Mouse (Mus musculus) liver, adult 2 months (tissue): Measurements from ENCODE around the gene Ppm1h. TPM values are rescaled to one million over a fixed set of nuclear protein-coding genes. Genes with fewer than 3 reads are reported as not detected.
A peak's percentile ranks its signal among the peaks of the same experiment; 100 is the strongest.

Experiments
- DNase-seq: peaks from one replicate; pipeline ENCODE4 v3.0.0-alpha.2; 2011; ENCODE audit warnings: low read depth, low spot score; ENCODE audit errors: extremely low read depth
- H3K27ac ChIP-seq: fragments of 200-500 bp; replicated peaks from 2 replicates; pipeline ENCODE4 v1.5.1; 2012; ENCODE audit warnings: low read depth, mild to moderate bottlenecking, control low read depth, inconsistent platforms, low read length; ENCODE audit not compliant: insufficient read depth
- H3K27me3 ChIP-seq: fragments of 200-500 bp; 2 replicates; pipeline ENCODE4 v1.6.1; 2012; ENCODE audit warnings: mild to moderate bottlenecking, moderate library complexity, low read length, inconsistent platforms; ENCODE audit not compliant: control insufficient read depth, insufficient read depth
- H3K36me3 ChIP-seq: fragments of 200-500 bp; 2 replicates; pipeline ENCODE4 v1.6.1; 2012; ENCODE audit warnings: low read length, inconsistent platforms; ENCODE audit not compliant: control insufficient read depth, insufficient read depth
- H3K4me1 ChIP-seq: fragments of 200-500 bp; 2 replicates; pipeline ENCODE4 v1.6.1; 2011; ENCODE audit warnings: low read length; ENCODE audit not compliant: control insufficient read depth, insufficient read depth
- H3K4me3 ChIP-seq: fragments of 200-500 bp; 2 replicates; pipeline ENCODE4 v1.5.1; 2011; ENCODE audit warnings: low read depth, mild to moderate bottlenecking, control low read depth, low read length, moderate library complexity; ENCODE audit not compliant: insufficient read depth
- H3K79me2 ChIP-seq: fragments of 200-500 bp; 2 replicates; pipeline ENCODE4 v1.6.1; 2012; ENCODE audit warnings: inconsistent platforms, mild to moderate bottlenecking, low read length, moderate library complexity; ENCODE audit not compliant: control insufficient read depth, insufficient read depth
- H3K9ac ChIP-seq: fragments of 200-500 bp; 2 replicates; pipeline ENCODE4 v1.6.1; 2012; ENCODE audit warnings: low read depth, mild to moderate bottlenecking, control low read depth, inconsistent platforms, low read length
- CTCF ChIP-seq: fragments of 200-500 bp; IDR thresholded peaks from 2 replicates; pipeline ENCODE4 v1.5.1; 2011; ENCODE audit warnings: low read depth, low read length, control low read depth
- POLR2A ChIP-seq: fragments of 200-500 bp; IDR thresholded peaks from 2 replicates; pipeline ENCODE4 v1.6.1; 2011; ENCODE audit warnings: low read length, control low read depth; ENCODE audit not compliant: insufficient read depth; ENCODE audit errors: extremely low read depth
- WGBS: fragments of 180-500 bp; shearing (Covaris S2); methylation state at CpG from one replicate; pipeline ENCODE4 v1.1.7; 2018; 5-methylcytosine and 5-hydroxymethylcytosine counted together
- polyA plus RNA-seq: library from polyadenylated mRNA; depleted of rRNA; stranded (reverse); fragments of >200 nt; gene quantifications from 2 replicates; pipeline ENCODE4 v1.2.3, GENCODE M21; 2012
- total RNA-seq: library from RNA; depleted of rRNA; stranded (reverse); fragments of >200 nt; gene quantifications from 2 replicates; pipeline ENCODE4 v1.2.3, GENCODE M21; 2014

Gene Ppm1h
- total and polyA plus RNA-seq, 2 experiments: 1.5 to 3.7 TPM

GRCm38 (mm10) chr10:122942771-122943170 lies 264.2 kb downstream of the Ppm1h start:
- Histone ChIP-seq H3K4me3 (no peak overlapping the region), H3K36me3 (no peaks in the 10 kb centered on the region), H3K9ac (no peak overlapping the region), H3K79me2 (no peaks in the 10 kb centered on the region), H3K27ac (no peak overlapping the region), H3K27me3 (no peaks in the 10 kb centered on the region), H3K4me1 (no peaks in the 10 kb centered on the region)
- DNase-seq: no peak
- WGBS: 82% methylated on average over 7 of the region's 7 CpGs
- no peak for TF ChIP-seq CTCF
- TF ChIP-seq POLR2A: no peak

GRCm38 (mm10) chr10:122943824-122944223 lies 265.3 kb downstream of the Ppm1h start:
- Histone ChIP-seq H3K27me3 (no peaks in the 10 kb centered on the region), H3K27ac (no peak overlapping the region), H3K9ac (no peak overlapping the region), H3K4me3 (no peak overlapping the region), H3K4me1 (no peaks in the 10 kb centered on the region), H3K36me3 (no peaks in the 10 kb centered on the region), H3K79me2 (no peaks in the 10 kb centered on the region)
- DNase-seq: no peak
- TF ChIP-seq POLR2A (no peak), CTCF (no peak)
- WGBS: 89% methylated on average over 6 of the region's 6 CpGs

GRCm38 (mm10) chr10:122944888-122945287 lies 266.3 kb downstream of the Ppm1h start:
- Histone ChIP-seq H3K36me3 (no peaks in the 10 kb centered on the region), H3K4me3 (no peak overlapping the region), H3K27me3 (no peaks in the 10 kb centered on the region), H3K27ac (no peak overlapping the region), H3K9ac (no peak overlapping the region), H3K79me2 (no peaks in the 10 kb centered on the region), H3K4me1 (no peaks in the 10 kb centered on the region)
- no peak for TF ChIP-seq POLR2A
- TF ChIP-seq CTCF: no peak
- WGBS: 79% methylated on average over 5 of the region's 5 CpGs
- no peak for DNase-seq

GRCm38 (mm10) chr10:122950966-122951365 lies 272.4 kb downstream of the Ppm1h start:
- no peaks in the 10 kb centered on the region for H3K4me1 ChIP-seq
- no peak overlapping the region for H3K27ac ChIP-seq
- WGBS: 91% methylated on average over 6 of the region's 6 CpGs
- H3K4me3 ChIP-seq: no peak overlapping the region
- TF ChIP-seq POLR2A (no peak), CTCF (no peak)
- DNase-seq: no peak
- no peaks in the 10 kb centered on the region for H3K27me3 ChIP-seq
- no peaks in the 10 kb centered on the region for H3K79me2 ChIP-seq
- H3K36me3 ChIP-seq: no peaks in the 10 kb centered on the region
- H3K9ac ChIP-seq: no peak overlapping the region

GRCm38 (mm10) chr10:122953576-122953975 lies 275.0 kb downstream of the Ppm1h start:
- Histone ChIP-seq H3K36me3 (no peaks in the 10 kb centered on the region), H3K9ac (no peak overlapping the region), H3K79me2 (no peaks in the 10 kb centered on the region), H3K27me3 (no peaks in the 10 kb centered on the region), H3K27ac (no peak overlapping the region), H3K4me3 (no peak overlapping the region), H3K4me1 (no peaks in the 10 kb centered on the region)
- no peak for TF ChIP-seq CTCF
- TF ChIP-seq POLR2A: no peak
- 80% methylated on average over 9 of the region's 9 CpGs for WGBS
- DNase-seq: peak; percentile 3

- no peaks in the 10 kb centered on the region for H3K36me3 ChIP-seq
- H3K9ac ChIP-seq: no peak overlapping the region
- no peaks in the 10 kb centered on the region for H3K79me2 ChIP-seq
- no peak for DNase-seq
- WGBS: 82% methylated on average over 2 of the region's 2 CpGs
- 0 out of 2 replicates have a peak, but pooled peaks cover 3% of the 10 kb centered on the region for H3K27me3 ChIP-seq
- no peaks in the 10 kb centered on the region for H3K4me1 ChIP-seq
- no peak overlapping the region for H3K27ac ChIP-seq
- no peak overlapping the region for H3K4me3 ChIP-seq
- no peak for TF ChIP-seq POLR2A
- TF ChIP-seq CTCF: no peak
Measured at GRCm38 (mm10) chr10:122957918-122958317, 279.4 kb downstream of the Ppm1h start.
